Mouse (Mus musculus) adrenal gland, postnatal 10 days (tissue): ENCODE results near the gene Pds5a. TPM values are rescaled to one million over a fixed set of nuclear protein-coding genes. Genes with fewer than 3 reads are reported as not detected.
A peak's percentile ranks its signal among the peaks of the same experiment; 100 is the strongest.
"Not testable (repeated sequence)": the region's sequence is repeated elsewhere in the genome, so short reads cannot be mapped to it uniquely, and the experiment has no call there.

Experiments
- DNase-seq: peaks from one replicate; pipeline ENCODE4 v3.0.0; 2021; ENCODE audit warnings: mixed read lengths
- total RNA-seq, 2 experiments: library from RNA; stranded (reverse); gene quantifications; 2 replicates each; pipeline ENCODE4 v1.2.3; 2021

The Pds5a gene
- total RNA-seq, 2 experiments from 2014 or later = 81.9 to 110 TPM

DNA sequence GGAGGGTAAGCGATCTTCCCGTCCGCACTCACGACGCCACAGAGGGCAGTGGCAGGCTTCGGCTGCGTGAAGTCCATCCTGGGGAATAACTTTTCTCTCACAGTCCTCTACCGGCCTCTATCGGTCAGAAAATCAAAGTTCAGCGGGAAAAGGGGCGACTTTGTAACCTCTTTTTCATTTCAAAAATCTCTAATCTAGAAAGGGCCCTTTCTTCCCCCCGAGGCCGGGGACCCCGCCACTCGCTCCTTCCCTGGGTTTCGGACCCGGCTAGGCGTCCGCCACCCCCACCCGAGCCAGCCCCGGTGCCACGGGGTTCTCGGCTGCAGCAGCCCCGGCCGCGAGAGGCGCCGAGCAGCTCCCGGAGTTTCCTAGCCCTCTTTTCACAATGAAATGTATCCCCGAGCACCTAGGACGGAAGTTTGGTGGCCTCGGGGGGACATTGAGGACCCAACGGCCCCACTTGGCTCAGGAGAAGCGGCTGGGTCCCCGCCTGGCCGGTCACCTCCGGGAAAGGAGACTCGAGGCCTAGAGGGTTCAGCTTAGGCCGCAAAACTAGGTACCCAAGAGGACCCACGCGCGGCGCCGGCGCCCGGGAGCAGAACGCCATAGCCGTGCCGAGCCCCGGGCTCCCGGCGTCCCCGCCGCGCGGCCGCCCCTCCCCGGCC lies 1.1 kb downstream of the Pds5a start:
- peak; percentile 81 for DNase-seq

DNA sequence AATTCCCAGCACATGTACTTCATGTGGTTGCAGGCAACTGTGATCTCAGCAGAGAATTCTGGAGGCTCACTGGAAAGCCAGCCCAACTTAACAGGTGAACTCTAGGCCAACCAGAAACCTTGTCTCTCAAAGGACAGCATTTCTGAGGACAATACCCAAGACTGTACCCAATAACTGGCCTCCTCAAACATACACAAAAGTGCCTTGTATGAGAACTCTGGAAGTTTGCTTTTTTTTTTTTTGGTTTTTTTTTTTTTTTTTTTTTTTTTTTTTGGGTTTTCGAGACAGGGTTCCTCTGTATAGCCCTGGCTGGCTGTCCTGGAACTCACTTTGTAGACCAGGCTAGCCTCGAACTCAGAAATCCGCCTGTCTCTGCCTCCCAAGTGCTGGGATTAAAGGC lies 4.0 kb downstream of the Pds5a start:
- not testable (repeated sequence) for DNase-seq

DNA sequence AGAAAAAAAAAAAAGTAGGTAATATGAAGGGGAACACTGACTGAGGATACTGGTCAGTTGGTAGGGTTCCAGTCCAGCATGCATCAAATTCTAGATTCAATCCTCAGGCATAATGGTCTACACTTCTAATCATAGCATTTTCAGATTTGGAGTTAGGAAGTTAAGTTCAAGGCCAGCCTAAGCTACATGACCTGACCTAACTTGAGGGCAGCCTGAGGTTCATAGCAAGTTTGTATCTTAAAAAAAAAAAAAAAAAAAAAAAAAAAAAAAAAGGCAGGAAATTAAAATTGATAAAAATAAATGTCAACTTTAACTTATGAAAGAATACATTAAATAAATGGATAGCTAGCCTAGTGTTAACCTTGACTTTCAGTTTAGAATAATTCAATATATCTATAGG lies 5.1 kb downstream of the Pds5a start:
- DNase-seq = no peak

DNA sequence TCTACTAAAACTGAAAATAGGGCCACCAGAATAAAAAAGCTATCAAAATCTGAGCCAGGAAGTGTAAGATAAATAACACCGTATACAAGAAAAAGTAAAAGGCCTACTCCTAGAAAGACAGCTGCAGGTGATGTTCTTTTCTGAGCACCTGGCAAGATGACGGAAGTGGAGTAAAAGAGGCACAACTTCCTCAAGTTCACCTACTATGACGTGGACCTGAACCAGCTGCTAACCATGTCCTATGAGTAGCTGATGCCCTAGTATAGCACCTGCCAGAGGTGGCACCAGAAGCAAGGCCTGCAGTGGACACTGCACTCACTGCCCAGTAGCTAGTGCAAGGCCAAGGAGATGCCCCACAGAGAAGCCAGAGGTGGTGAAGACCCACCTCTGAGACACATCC lies 9.3 kb downstream of the Pds5a start:
- no peak for DNase-seq

DNA sequence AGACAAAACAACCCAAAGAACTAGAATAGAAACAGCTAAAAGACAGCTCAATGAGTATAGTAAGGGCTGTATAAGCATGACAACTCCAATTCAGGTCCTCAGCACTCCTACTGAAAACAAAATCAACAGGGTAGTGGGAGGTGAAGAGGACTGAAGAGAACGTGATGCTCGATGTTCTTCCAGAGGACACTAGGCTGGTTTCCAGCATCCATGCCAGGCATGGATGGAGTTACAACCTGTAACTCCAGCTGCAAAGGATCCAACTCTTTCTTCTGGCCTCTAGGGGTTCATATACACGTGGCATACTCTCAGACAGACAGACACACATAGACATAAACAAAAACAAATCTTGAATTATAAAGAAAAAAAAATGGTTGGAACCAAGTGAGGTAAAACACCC lies 11.3 kb downstream of the Pds5a start:
- no peak for DNase-seq

DNA sequence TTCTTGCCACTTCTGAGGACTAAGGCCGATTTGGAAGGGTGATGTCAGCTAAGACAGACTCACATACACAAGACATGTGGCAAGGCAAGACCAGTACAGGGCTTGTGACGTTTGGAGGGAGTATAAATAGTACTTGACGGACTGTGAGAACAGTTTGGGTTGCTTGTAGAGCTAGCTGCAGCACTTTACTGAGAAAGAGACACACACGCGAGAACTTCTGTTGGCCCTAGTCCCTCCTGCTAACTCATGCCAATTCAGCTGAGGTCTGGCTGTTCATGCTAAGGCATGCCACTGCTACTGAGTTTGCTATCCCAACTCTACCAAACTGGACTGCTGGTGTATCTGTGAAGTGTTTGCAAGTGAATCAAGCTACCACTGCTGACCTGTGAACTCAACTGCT lies 19.2 kb downstream of the Pds5a start:
- DNase-seq = peak; percentile 28

DNA sequence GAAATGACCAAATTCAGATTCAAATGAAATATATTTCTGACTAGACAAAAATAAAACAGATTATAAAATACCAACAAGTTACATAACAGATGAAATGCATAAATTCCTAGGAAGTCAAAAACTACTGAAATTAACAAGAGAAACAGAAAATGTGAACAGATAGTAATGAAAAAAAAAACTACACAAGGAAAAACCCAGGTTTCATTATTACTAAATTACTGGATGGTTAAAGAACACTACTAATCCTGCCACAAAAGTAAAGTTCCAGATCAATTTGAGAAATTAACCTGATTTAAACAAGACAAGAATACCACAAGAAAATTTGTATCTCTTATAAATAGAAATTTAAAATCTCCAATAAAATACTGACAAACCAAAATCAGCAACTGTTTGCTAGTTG lies 25.9 kb downstream of the Pds5a start:
- DNase-seq = no peak

DNA sequence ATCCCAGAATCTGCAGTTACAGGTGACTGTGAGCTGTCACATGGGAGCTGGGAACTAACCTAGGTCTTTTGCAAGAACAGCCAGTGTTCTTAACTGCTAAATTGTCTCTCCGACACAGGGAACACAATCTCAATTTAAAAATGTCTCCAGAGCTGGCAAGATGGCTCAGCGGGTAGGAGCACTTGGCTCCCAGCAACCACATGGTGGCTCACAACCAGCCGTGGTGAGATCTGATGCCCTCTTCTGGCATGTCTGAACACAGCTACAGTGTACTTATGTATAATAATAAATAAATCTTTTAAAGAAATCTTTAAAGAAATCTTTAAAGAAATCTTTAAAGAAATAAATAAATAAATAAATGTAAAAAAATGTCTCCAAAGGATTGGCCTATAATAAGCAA lies 30.4 kb downstream of the Pds5a start:
- DNase-seq = no peak

DNA sequence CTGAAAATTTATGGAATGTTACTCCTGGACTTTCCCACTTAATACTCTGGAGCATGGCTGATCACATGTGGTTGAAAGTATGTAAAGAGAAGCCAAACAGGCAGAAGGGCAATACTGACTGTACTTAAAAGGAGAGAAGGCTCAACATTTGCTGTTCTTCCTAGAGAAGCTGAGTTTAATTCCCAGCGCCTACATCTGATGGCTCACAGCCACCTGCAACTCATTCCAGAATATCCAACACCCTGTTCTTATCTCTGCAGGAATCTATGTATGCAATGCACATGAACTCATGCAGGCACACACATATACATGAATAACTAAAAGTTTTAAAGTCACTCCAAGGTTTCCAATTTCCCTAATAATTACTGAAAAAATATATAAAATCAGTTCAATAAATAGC lies 32.7 kb downstream of the Pds5a start:
- no peak for DNase-seq

DNA sequence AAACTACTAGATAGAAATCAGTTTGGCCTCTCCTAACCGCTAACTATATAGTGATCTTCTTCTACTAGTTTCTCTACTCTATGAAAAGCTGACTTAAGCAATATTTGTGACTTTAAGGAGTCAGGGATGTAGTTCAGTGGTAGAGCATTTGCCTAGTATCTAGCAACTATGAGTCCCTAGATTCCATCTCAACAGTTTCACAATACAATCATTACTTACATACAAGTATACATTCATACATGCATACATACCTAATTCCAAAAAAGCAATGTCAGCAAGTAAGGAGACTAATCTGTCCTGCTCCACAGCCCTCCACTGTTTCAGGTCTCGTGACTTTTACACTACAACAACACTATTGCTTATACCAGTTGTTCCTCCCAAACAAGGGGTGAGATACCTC lies 36.1 kb downstream of the Pds5a start:
- DNase-seq = no peak

DNA sequence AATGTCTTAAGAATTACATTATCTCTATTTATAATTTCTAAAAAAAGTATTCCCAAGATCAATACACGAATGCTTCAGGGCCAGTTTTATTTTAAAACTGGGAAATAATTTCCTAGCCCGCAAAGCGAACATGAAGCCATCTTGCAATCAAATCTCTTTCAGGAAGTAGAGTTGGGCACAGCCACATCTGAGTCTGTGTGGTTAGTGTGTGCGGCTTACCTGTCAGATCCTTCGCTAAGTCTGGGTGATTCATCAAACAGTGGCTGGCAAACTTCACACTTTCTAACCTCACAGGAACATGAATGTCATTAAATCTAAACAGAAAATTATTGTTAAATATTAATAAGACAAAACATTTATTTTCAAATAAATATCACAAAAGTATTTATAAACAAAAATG lies 44.3 kb downstream of the Pds5a start:
- no peak for DNase-seq

DNA sequence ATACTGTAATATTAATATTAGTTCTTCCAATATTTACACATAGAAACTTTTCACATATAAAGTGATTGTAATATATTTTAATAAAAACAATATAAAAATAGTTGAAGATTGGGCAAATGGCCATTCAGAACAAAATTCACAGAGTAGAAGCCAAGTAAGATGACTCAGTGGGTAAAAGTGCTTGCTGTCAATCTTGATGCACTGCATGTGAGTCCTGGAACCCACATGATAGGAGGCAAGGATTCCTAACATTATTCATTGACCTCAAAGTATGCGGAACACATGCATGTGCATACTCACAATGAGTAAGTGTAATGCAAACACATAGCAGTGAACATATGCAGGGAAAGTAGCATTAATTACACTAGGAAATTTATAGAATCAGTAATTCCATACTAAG lies 59.2 kb downstream of the Pds5a start:
- DNase-seq = no peak

DNA sequence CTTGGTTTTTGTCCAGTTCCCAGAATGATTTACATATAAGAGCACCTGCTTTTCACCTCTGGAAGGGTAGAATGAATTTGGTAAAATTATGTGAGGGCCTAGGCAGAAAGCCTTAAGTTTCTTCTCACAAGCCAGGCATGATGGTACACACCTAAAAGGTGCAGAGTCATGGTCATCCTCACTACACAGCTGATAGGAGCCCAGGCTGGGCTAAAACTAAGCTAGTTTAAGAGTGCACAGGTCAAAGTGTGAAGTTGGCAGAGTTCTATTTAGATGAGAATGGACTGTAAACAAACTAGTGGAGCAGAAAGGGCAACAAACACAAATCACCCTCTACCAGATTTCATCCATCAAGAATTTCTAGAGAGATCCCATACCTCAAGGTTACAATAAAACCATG lies 73.7 kb downstream of the Pds5a start:
- no peak for DNase-seq

DNA sequence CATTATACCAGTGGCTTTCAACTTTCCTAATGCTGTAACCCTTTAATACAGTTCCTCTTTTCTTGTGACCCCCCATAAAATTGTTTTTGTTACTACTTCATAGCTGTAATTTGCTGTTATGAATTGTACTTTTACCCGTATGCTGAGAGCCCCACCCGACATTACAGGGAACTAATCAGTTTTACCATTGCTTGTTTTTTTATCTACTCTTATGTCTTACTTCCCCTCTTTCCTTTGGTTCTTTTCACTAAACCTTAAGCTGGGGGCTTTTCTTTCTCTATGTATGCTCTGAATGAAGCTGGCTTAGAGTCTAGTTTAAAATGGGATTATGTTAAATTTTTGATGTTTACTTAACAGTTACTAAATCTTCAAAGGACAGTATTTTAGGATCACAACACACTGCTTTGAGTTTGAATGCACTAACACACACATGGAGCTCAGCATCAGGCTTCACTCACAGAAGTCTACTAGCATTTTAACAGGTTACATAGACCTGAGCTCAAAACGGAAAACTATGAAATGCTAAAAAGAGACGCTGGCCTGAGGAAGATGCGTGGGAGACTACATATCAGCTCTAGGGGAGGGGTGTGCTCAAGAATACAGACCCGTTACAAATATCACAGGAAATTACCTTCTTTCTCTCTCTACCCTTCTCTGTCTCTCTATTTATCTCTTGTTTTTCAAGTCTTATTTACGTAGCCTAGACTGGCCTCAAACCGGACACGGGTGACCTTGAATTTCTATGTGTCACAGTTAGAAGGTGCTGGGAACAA lies 84.7 kb downstream of the Pds5a start:
- no peak for DNase-seq

DNA sequence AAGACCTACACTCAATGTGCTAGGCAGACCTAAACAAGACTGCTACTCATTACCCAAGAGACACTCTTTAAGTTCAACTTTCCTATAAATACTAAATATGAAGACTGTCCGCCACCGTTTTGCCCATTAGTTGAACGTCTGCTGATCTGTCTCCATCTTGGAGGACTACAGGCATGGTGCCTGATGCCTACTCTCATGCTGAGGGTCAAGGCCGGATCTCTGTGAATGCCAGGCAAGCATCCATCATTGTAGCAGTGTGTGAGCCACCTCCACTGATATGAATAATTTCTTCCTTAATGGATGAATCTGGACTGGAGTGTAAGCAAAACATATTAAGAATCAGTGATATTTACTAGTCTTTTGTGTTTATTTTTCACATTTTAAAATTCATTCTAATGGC lies 87.5 kb downstream of the Pds5a start:
- DNase-seq = peak; percentile 23

DNA sequence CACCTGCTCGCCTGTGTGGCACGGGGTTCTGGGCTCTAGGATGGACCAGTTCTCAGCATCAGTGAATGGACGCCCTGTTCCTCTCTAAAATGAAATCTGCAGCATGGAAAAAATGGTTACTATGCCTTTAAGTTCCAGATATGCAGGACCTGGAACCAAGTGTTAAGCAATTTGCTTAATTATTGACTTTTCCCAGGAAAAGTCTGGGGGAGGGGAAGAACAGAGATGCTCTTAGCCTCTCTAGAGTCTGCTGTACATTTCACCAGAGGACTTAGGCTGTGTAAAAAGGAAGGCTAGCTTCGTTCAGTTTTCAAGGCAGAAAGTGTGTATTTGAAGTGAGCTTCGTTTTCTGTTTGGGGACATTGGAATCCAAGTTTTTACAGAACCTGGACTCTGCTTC lies 88.3 kb downstream of the Pds5a start:
- no peak for DNase-seq

DNA sequence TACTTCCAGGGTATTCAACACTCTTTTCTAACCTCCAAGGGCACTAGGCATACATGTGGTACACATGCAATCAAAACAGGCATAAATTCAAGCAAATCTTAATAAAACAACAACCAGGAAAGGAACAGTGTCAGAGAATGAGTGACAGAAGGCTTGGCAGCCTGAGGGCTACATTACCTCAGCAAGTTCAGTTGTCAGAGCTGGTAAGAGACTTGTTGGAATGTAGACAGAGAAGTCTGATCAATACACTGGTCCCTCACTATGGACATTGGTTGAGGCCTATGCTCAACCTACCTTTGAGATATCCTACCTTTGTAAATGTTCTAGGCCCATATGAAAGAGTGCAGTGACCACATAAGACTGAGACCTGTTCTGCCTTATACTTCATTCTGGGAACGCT lies 91.3 kb downstream of the Pds5a start:
- DNase-seq = no peak

DNA sequence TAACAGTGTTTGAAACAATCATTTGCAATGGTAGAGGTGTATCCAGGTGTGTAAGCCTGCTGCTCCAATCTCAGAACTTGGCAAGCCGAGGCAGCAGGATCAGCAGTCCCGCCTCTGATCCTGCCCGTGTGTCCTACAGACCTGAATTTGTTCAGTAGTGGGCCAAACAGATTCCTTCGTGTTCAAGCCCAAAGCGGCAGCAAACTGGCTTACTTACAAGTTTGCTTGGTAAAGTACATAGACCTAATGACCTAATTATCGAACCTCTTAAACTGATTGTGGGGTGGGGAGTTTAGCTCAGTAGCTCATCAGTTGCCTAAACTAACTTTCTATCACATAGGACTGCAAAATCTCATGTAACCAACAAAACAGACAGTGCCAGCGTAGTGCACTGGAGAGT lies 98.4 kb downstream of the Pds5a start:
- DNase-seq = no peak

DNA sequence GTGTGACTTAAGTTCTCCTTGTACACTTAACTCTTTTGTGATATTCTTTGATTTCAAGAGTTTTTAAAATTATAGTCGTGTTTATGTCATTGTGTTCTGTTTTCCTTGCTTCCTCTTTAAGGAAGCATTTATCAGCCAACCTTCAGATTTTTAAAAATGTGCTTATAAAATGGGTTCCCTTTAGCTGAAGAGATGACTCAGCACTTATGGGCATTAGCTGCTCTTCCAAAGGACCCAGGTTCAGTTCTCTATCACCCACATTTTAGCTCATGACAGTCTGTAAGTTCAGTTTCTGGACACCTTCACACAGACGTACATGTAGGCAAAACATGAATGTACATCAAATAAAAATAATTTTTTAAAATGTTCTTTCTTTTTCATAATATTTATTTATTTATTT lies 105.7 kb downstream of the Pds5a start:
- no peak for DNase-seq

DNA sequence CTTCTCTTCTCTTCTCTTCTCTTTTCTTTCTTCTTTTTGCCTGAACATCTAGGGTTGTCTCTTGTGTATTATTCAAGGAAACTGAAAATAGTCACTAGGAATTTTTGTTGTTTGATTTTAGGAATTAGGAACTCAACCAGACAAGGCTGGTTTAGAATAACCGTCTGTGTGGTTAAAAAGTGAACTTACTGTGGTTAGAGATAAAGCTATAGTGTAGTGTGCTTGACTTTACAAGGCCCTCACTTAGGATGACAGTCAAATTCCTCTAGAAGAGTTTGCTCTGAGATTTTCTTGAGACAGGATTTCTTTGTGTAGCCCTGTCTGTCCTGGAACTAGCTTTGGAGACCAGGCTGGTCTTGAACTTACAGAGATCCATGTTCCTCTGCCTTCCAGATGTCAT lies 107.9 kb downstream of the Pds5a start:
- no peak for DNase-seq

DNA sequence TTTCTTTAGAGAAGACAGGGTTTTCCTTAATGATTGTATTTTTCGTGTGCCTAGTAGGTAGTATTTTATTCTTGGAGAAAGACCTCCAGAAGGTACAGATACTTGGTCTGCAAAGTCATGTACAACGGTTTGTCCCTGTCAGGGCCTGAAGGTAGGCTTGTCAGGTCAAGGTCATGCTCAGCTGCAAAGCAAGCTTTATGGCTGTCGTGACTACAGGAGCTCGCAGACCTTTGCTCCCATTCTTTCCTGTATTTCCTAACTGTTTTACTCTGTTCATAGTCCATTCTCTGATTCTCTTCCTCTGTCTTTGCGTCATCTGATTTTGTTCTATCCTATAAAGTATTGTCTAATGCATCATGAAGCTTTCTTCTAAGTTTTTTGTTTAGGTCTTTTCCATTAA lies 111.8 kb downstream of the Pds5a start:
- DNase-seq = peak; percentile 31

DNA sequence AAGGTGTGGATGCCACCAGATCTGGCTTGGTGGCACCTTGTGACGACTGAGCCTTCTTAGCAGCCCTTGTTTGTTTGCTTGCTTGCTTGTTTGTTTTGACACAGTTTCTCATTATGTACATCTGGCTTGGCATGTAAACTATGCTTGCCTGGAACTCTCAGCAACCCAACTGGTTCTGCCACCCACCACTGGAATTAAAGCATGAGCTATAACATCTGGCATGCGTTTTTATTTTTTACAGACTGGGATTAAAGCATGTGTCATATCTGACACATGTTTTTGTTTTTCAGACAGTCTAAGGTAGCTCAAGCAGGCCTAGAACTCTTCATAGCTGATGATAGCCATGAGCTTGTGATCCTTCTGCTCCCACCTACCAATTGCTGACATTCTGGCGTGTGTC lies 119.5 kb downstream of the Pds5a start:
- no peak for DNase-seq

DNA sequence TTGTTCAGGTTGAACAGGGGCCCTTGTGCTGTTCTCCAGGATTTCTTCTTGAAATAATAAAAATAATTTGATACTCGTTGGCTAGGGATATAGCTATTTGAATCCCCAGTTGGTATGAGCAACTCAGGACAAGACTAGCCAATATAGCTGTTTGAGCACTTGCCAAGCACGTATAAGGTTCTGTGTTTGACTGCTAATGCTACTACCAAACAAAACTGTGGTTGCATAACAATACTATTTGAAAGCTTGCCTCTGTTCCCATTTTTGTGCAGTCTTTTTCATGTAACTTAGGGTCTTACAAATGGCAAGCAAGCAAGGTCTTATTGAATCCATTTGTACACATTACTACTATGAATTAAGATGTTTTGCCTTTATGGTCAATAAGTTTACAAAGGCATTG lies 122.2 kb downstream of the Pds5a start:
- peak; percentile 15 for DNase-seq

DNA sequence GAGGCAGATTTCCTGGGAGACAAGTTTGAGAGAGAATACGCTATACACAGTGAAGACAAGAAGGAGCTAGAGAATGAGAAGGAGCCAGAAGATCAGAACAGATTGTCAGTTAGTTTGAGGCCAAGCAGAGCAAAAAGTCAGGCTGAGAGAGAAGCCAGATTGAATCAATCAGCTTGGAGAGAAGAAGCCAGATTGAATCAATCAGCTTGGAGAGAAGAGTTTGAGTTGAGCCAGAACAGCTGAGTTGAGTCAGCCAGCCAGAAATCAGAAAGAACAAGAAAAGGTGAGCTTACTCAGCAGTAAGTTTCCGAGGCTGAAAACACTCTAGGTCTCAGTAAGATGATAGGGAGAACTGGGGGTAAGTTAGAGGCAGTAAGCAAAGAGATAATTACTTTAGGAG lies 123.2 kb downstream of the Pds5a start:
- DNase-seq = no peak
